Mouse (Mus musculus) mouse trophoblast stem cell (cell line): ENCODE data around the gene Gm21209.
"Not testable (repeated sequence)": the region's sequence is repeated elsewhere in the genome, so short reads cannot be mapped to it uniquely, and the experiment has no call there.

ENCODE experiments used
- in situ Hi-C, 2 experiments: fragments of 300-500 bp; cut with MseI, MboI; formaldehyde crosslinking; loops; 2 replicates in 1 of 2; 3 replicates in 1 of 2; pipeline ENCODE4 v1.15.1; 2025

Gene Gm21209

DNA sequence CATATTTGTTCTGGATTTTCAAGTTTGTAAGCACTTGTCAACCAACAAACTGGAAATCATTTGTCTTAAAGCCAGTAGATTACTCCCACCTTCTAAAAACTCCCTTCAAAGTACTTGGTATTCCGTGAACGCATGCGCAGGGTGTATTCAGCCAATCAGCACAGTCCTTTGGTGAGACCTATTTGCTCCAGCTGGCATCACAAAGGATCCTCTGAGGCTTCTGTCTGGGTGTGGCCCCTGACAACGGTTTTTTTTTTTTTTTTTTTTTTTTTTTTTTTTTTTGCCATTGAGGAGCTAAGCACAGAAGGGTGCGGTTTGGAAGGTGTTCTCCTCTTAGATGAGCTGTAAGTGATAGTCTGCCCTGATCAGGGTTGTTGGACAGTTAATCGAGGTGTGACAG lies at the start of gene Gm21209:
TSS of gene Gm21209 (plus strand) at position 301 of the 400 bp plus-strand sequence.
- in situ Hi-C loops: not testable (repeated sequence)
